Mouse (Mus musculus): ENCODE results near the gene Asic4.
A peak's percentile ranks its signal among the peaks of the same experiment; 100 is the strongest.

Gene Asic4

GRCm38 (mm10) chr1:75444208-75444607 lies 6.0 kb upstream of the Asic4 start:
- peak; percentile 71 for DNase-seq

DNA sequence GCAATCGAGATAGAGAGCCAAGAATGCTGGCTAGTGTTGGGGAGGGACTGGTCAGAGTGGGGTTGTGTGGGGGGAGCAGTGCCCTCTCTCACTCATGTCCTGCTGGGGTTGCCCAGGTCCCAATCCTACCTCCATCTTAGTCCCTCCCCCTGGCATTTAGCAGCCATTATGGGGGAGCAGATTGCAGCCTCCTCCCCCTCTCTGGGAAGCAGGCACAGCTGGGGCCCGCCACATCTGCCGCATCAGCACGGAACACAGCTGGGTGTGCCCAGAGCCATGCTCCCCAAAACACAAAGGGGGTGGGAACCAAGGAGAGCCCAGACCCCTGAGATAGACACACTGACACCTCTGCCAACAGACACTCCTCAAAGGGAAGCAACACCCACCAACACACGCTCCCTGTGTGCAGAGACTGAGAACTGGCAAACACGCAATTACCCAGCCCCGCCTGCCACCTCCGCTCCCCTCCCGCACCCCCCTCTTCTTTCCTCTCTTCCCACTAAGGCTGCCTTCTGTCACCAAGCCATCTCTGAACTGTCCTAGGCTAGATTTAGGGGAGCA lies 5.0 kb upstream of the Asic4 start:
- peak; percentile 81 for DNase-seq

- DNase-seq = peak; percentile 90
Observed at GRCm38 (mm10) chr1:75445751-75446611, 4.3 kb upstream of the Asic4 start.

DNA sequence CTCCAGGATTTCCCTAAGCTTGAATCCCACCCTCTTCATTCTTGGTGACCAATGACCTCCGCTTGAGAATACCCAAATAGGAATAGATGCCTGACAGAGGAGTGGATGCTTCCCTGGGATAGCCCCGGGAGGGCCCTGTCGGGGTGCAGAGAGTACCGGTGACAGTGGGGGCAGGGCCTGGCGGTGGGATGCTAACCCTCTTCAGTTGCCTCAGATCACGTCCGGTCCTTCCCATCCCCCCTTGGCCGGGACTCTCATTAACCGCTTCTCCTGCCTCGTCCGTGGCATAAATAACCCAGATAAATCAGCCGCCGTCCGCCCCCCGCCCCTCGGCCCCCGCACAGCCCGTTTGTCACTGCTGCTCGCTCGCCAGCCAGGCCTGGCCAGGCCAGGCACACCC lies 3.6 kb upstream of the Asic4 start:
- DNase-seq = peak; percentile 65

- peak; percentile 53 for DNase-seq
Observed at GRCm38 (mm10) chr1:75447265-75448051, 2.8 kb upstream of the Asic4 start.

DNA sequence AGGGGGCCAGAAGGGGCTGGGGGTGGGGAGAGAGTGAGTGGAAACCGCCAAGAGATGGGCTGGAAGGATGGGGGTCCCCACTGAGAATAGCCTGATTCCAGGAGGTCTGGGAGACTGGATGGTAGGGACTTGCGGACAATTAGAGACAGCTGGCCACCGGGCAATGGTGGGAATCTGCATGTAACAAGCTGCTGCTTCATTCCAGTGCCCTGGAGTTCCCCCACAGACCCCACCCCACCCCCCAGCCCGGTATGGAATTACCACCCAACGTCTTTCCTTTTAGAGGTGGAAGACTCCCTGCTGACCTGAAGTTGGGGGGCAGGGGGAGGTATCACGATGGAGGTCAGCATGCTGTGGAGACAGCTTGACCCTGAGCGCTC lies 2.2 kb upstream of the Asic4 start:
- peak; percentile 41 for DNase-seq

DNA sequence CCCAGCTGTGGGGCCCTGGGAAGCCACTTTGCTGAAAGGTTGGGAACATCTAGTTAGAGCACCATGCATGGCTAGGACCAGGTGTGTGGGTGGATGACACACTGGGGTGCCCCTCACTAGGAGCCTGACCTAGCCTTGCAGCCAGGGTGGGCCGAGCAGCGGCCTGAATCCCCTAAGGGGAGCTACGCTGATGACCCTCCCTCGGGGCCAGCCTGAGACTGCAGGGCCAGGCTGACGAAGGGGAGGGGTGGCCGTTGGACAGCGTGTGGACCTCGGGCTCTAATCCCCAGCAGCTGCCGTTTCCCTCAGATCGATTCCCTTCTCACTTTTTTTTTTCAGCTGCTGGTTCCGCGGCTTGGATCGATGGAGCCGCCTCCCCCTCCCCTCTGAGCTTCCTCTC lies 1.3 kb upstream of the Asic4 start:
- peak; percentile 46 for DNase-seq

DNA sequence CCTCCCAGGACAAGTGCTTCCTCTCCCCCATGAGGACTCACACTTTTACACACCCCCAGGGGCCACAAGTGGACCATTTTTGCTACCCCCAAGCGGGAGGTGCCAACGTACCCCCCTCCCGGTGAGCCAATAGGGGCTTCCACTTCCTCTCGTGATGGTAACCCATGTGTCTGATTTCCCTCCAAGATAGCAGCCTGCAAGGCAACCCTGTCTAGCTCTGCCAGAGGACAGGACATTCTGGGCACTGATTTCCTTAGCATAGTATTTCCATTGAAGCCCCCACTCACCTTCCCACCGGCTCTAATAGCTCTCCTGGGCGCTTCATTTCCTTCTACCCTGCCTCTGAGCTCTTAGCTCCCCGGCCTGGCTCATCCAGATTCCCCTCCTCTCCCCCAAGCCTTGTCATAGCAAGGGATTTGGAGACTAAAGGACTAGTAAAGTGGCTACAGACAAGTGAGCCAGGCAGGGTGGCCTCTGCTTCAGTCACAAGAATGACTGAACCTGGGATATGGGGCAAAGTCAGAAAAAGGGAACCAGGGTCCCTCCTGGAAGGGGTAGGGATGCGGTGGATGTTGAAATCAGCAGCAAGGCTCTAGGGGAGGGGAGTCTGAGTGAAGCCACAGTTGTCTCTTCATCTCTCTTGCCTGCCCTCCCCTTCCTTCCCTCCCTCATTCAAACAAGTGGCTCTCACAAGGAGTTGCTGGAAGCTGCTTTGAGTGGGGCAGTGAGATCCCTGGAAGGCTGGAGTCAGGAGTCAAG lies 680 bp upstream of the Asic4 start:
- no peak for DNase-seq

DNA sequence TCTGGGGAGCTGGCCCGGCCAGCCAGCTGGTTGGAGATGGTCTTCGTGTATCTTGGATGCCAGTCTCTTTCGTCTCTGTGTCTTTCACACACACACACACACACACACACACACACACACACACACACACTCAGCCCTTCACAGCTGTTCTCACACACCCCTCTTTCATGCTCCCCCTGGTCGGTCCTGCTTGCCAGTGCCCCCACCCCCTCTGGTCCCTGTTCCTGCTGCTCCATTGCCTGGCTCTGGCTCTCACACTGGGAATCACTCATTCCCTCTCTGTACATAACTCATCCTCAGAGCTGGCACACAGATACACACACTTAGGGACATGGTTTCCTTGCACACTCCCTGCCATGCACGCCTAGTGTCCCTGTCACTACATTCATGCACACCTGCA lies 1.7 kb downstream of the Asic4 start:
- no peak for DNase-seq

GRCm38 (mm10) chr1:75455433-75455832 lies 5.2 kb downstream of the Asic4 start:
- no peak for DNase-seq

DNA sequence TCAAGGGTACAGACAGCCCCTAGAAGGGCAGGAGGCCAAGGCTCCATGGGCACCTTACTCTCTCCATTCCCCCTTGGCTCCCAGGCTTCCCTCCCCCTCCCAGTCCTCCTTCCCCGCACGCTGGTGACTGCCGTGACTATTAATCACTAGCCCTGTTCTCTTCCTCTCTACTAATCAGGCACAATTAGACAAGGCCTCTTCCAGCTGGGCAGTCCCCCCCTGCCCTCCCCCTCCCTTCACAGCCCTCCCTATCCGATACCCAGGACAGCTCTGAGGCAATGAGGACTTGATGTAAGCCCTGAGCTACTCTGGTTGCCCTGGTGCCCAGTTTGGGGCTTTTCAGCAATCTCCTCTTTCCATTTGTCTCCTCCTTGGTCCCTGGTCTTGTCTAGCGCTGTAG lies 5.7 kb downstream of the Asic4 start:
- DNase-seq = no peak

DNA sequence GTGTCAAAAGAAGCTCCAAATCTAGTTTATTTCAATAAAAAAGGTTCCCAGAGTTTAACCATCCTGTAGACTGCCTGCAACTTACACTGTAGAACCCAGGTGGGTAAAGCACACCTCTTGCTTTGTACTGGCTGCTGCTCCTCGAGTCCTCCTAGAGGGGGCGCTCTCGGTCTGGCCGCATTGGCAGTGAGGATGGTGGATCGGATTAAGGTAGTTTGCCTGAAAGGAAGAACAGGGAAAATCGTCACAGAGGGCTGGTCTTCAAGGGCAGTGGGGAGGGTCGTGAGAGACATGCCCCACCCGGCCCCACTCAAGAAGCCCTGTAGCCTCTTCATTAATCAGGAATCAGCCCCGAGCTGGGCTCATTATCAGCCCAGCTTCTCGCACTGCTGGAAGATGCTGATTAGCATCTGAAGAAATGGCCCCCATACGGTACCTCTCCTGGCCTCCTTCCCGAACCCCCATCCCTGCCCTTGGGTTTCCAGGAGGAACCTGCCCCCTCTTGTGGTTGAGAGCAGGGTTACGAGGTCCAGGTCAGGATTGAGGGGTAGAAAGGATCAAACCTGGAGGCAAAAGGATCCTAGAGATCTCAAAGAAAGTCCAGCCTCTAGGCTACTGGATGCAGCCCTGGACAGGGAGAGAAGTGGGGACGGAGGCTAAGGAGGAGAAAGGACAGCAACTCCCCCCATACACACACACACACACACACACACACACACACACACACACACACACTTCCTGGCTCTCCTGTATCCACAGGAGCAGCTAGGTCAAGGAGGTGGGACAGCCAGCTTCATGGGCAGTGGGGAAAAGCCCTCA lies 6.7 kb downstream of the Asic4 start:
- DNase-seq = peak; percentile 46

DNA sequence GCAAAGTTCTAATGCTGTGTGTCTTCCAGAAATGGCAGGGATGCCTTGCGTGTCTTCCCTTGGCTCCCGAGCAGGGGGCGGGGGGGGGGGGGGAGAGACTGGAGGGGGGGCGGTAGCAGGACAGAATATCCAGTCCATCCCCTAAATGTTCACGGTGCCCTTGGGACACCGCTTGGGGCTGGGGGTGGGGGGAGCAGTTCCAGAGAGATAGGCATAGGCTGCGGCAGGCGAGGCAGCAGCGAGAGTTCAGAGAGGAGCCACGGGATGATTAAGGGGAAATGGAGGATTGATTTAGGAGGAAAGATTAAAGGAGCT lies 7.4 kb downstream of the Asic4 start:
- no peak for DNase-seq

DNA sequence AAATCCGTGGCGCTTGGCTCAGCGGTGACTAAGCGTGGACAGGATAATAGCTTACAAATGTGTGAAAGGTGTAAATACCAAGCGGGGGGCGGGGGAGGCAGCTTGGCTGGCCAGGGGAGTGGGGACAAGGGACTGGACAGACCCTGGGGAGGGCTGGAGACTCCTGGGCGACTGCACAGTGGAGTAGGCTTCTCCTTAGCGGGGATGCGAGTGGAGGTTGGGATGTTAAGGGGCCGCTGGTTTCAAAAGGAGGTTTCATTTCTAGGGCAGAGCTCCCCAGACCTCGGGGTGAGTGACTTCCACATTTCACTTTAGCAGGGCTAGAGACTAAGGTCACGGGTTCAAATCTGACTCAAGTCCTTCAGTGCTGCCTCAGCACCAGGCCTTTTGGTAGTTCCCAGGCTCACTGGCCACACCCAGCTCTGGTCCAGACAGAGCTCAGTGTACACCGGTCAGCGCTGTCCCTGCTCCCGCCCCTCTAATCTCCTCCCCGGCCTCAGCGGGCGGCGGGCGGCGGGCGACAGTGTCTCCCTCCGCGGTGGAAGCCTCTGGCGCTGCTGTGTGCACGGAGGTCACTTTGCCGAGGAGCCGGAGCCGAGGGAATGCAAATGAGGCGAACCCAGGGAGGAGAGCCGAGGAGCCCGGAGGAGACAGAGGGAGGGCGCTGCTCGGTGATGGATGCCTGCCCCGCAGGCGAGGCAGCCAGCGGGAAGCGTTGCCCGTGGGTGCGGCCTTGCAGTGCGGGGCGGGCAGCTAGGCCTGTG lies 8.0 kb downstream of the Asic4 start:
- peak; percentile 52 for DNase-seq

GRCm38 (mm10) chr1:75458789-75459684 lies 8.8 kb downstream of the Asic4 start:
- peak; percentile 51 for DNase-seq

- peak; percentile 45 for DNase-seq
Observed at GRCm38 (mm10) chr1:75460297-75460696, 10.1 kb downstream of the Asic4 start.

DNA sequence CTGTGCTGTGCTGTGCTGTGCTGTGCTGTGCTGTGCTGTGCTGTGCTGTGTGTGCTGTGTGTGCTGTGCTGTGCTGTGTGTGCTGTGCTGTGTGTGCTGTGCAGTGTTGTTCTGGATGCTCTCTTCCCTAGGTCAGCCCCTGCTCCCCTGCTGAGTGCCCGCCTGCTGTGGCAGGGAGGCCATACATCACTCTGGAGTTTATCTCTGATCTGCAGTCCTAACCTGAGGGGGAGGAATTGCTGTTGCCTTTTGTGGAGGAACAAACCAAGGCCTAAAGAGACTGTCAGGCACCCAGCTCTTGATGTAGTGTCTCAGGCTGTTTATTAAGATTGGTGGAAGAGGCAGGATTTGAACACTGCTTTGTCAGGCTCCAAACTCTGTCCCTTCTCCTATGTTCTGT lies 12.4 kb downstream of the Asic4 start:
- DNase-seq = no peak

GRCm38 (mm10) chr1:75463652-75464204 lies 13.5 kb downstream of the Asic4 start:
- no peak for DNase-seq

DNA sequence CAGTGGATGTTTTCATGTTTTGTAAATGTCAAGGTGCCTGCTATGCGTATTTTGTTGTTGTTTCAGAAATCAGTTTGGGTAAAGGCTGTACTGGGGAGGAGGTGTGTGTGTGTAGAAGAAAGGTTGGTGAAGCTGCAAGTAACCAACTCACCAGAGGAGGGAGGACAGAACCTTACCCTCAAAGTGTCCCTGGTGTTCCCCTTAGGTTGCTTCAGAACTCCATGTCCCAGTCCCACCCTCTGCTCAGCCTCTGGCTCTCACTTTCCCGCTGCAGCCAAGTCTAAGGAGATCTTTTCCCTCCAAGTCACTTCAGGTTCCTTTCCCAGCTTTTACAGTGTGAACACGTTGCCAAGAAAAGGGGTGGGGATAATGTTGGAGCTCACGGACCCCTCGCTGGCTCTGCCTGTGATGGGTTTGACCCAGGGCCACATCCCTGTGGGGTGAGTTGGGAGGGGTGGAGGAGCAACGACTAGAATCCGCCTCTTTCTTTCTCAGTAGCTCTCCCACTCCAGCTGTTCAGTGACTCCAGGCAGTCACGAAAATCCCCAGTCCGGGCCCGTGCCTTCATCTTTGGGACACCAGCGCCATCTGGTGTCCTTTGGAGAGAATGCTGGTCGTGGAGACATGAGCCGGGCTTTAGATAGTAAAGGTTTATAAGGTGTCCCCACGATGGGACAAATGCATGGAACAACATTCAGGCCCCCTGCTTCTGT lies 17.1 kb downstream of the Asic4 start:
- peak; percentile 82 for DNase-seq

Data from cerebellum, adult 9-11 months (tissue).